Mouse (Mus musculus) thymus, adult 18-20 months (tissue): Measurements from ENCODE around the gene Hoxd3.

Experiments
- DNase-seq, 2 experiments: peaks; one replicate each; pipeline ENCODE4 v3.0.0; 2022; ENCODE audit warnings: mixed read lengths in 2 of 2

Hoxd3 gene

GRCm38 (mm10) chr2:74711721-74712621 is at the start of gene Hoxd3, which contains the start of gene Hoxd4:
Hoxd3 (plus strand) TSS chr2:74711927.
Hoxd4 (plus strand) TSS chr2:74711929.
- no peak for DNase-seq

GRCm38 (mm10) chr2:74663291-74663925 is 48.3 kb upstream of the Hoxd3 start:
- DNase-seq: no peak

GRCm38 (mm10) chr2:74666411-74666810 is 45.3 kb upstream of the Hoxd3 start:
- no peak for DNase-seq

DNA sequence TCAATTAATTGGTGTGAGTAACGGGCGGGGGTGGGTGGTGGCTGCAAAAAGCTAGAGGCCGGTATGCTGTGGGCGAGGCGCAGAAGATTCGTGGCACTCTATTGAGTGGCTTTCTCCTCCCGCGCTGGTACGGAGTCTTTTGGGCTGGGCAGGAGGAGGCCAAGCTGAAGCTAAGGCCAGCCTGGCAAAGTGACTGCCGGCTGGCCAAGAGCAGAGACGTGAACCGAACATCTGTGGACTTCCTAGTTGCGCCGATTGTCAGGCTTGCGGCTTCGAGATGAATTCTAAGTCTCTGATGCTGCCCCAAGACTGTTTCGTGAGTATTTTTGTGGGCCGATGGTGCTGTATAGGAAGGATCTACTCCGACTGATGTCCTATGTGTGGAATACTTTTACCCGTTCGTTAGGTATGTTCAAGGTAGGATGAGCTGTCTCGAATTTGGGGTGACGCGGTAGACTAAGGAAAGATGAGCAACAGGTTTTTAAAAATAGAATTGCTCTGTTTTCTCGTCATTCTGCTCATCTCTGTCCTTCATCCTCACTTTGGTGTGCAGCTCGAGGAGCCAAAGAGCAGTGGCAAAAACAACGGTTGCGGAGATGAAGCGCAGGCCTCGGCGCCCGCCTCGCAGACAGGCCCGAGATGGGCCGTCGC is 44.4 kb upstream of the Hoxd3 start:
- no peak for DNase-seq

DNA sequence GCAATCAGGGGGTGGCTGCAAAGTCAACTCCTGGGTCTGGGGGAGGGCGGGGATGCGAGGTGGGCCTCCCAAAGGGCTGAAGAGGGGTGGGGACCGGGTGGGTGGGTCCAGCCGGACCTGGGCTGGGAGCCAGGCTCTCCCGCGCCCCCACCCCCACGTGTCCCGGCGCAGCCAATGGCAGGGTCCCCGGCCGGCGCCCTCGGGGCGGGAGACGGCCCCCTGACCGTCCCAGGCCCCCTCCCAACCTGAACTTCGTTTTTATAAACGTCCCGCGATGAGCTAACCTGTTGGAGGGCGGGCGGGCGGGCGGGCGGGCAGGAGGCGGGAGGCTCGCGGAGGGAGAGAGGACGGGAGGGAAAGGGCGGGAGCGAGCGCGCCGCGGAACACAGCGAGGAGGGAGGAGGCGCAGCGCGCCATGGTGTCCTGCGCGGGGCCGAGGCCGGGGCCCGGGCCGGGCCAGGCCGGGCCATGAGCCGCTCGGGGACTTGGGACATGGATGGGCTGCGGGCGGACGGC is 43.8 kb upstream of the Hoxd3 start, which contains the start of gene Hoxd13:
Hoxd13 (plus strand) TSS at position 469 of the 516 bp plus-strand sequence.
- DNase-seq: no peak

DNA sequence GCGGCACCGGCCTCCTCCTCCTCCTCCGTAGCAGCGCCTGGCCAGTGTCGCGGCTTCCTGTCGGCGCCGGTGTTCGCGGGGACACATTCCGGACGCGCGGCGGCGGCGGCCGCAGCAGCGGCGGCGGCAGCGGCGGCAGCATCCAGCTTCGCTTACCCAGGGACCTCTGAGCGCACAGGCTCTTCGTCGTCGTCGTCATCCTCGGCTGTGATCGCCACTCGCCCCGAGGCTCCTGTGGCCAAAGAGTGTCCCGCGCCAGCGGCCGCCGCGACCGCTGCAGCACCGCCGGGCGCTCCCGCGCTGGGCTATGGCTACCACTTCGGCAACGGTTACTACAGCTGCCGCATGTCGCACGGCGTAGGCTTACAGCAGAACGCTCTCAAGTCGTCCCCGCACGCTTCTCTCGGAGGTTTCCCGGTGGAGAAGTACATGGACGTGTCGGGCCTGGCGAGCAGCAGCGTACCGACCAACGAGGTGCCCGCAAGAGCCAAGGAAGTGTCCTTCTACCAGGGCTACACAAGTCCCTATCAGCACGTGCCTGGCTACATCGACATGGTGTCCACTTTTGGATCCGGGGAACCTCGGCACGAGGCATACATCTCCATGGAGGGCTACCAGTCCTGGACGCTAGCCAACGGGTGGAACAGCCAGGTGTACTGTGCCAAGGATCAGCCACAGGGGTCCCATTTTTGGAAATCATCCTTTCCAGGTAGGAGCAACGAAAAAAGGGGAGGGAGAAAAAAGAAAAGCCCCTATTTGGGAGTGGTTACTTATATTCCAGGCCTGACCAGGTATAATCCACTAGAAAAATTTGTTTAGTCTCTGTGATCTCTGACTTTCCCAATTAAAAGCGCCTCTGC is 43.1 kb upstream of the Hoxd3 start:
- DNase-seq: no peak

GRCm38 (mm10) chr2:74669230-74669578 is 42.5 kb upstream of the Hoxd3 start:
- no peak for DNase-seq

DNA sequence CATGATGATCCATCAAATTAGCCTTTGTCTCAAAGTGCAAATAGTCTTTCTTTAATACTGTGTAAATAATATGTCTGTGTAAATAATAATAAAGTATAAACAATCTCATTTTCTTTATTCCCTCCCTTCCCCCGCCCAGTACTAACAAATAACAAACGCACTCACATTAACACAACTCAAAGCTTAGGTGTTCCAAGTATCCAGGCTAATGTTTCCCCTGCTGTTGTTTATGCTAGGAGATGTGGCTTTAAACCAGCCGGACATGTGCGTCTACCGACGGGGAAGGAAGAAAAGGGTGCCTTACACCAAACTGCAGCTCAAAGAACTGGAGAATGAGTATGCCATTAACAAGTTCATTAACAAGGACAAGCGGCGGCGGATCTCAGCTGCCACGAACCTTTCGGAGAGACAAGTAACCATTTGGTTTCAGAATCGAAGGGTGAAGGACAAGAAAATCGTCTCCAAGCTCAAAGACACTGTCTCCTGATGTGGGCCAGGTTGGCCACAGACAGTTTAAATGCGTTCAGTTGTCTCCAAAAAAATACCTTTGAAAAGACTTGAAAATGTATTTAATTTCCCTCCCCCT is 42.0 kb upstream of the Hoxd3 start:
- no peak for DNase-seq

- DNase-seq: no peak
Observed at GRCm38 (mm10) chr2:74670632-74671188, 41.0 kb upstream of the Hoxd3 start.

- no peak for DNase-seq
Observed at GRCm38 (mm10) chr2:74671847-74672246, 39.9 kb upstream of the Hoxd3 start.

GRCm38 (mm10) chr2:74672481-74673362 is 39.0 kb upstream of the Hoxd3 start:
- no peak for DNase-seq

DNA sequence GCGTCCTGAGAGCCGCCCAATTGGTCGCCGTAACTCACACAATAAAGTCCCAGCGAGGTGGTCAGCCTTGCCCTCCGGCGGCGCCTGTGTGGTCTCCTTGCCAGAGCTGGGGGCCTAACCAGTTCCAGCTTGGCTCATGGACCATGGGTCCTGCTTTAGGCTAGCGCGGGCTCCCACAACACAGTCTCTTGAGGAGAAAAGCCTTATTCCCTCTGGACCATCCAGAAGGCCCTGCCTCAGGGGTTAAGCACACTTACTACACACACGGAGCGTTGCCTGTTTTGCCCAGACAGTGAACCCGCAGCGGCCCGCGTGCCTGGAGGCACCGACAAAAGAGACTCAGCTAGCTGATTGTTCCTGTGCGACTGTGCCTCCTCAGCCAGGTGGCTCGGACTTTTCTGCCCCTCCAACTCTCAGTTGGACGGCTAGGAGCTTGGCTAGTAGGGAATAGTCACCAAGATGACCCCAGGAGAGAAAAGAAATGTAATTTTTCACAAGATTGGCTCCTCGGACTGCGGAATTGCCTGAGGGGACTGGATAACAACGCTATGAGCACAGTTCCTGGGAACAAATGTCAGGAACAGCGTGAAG is 37.8 kb upstream of the Hoxd3 start:
- DNase-seq: no peak

DNA sequence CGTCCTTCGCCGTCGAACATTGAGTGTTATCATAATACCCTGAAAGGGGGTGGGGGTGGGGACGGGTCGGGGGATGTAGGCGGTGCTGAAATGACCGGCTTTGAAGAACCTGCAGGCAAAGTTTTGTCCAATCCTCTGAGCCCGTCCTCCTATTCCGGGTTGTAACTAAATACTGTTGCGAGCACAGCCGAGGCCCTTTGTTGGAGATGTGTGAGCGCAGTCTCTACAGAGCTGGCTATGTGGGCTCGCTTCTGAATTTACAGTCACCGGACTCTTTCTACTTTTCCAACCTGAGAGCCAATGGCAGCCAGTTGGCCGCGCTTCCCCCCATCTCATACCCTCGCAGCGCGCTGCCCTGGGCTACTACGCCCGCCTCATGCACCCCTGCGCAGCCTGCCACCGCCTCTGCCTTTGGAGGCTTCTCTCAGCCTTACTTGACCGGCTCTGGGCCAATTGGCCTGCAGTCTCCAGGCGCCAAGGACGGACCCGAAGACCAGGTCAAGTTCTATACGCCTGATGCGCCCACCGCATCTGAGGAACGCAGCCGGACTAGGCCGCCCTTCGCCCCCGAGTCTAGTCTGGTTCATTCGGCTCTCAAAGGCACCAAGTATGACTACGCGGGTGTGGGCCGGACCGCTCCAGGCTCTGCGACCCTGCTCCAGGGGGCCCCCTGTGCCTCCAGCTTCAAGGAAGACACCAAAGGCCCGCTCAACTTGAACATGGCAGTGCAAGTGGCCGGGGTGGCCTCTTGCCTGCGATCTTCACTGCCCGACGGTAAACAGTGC is 36.7 kb upstream of the Hoxd3 start, which contains the start of gene Hoxd12:
Hoxd12 (plus strand) TSS at position 133 of the 785 bp plus-strand sequence.
- no peak for DNase-seq

DNA sequence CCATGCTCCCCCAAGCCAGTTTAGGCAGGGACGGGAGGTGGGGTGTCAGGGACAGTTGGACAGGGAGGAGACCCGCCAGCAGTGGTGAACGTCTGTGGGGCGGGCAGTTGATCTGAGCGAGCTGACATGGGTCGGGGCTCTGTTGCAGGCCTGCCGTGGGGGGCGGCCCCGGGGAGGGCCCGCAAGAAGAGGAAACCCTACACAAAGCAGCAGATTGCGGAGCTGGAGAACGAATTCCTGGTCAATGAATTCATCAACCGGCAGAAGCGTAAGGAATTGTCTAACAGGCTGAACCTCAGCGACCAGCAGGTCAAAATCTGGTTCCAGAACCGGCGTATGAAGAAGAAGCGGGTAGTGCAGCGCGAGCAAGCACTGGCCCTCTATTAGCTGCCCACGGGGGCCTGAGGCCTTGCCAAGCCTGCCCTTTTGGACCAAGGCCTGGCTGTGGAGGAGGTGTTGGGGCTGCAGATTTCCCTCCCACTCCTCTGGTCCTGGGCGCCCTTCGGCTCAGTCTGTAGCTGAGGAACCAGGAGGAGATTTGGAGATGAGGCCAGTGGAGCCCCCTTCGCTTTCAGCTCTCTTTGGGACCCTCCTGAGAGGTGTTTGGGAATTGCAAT is 36.0 kb upstream of the Hoxd3 start:
- DNase-seq: no peak

DNA sequence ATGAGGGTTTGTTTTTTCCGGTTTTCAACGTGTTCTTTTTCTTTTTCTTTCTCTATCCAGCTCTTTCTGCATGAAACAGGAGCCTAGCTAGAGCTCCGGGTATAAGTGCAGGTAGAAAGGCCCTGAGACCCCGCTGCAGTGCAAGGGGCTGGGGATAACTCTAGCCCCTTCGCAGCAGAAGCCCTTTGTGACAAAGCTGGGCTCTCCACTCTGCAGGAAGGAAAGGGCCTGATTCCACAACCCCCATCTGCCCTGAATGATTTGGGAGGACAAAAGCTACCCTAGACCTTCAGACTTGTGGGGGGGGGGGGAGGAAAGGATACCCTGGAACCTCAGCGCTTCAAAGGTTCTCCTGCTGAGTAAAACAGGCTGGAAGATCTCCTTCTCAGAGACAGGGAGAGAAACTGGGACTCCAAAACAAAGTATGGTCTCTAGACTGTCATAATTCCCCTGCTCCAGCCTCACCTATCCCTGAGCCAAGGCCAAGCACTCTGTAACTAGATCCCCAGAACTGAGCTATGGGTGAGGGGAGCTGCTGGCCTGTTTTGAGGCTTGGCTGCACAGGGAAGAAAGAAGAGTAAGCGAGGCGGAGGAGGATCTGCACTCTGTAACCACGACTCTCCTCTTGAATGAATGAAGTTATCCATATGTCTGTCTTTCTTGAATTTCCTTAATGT is 35.2 kb upstream of the Hoxd3 start:
- DNase-seq: no peak

- no peak for DNase-seq
Observed at GRCm38 (mm10) chr2:74677106-74677505, 34.6 kb upstream of the Hoxd3 start.

DNA sequence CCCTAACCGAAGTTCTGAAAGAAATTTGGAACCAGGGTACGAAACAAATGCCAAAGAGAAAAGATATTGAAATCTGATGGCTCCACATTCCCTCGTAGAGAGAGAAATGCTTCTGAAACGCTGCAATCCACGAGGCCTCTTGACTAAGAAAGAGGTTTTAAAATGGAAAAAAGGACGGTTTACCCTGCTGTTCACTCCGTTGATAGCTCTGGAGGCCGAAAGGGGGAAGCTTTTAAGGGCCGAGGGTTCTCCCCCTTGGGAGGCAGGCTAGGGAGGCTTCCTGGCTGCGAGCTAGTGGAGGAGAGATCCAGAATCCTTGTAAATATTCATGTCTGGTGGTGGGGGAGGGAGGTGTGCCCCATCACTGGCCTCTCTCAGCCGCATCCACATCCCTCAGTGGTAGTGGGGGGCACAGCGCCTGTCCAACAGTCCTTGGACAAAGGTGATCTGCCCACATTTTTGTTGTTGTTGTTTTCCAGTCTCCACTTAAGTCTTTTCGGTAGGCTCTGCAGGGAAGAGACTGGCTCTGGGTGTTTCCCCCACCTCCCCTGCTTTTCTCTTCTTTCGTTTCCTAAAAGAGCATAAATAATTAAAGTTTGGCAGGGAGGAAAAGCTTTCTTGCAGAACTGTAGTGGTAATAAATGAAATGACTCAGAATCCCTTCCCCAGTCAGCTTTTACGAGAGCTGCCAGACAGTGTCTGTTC is 32.7 kb upstream of the Hoxd3 start, which contains the start of gene Hoxd11:
Hoxd11 (plus strand) TSS at position 667 of the 705 bp plus-strand sequence.
- DNase-seq: no peak
